Mouse (Mus musculus) layer of hippocampus, adult 9-10 months (tissue): ENCODE measurements around the gene Ank.
"Not testable (repeated sequence)": the region's sequence is repeated elsewhere in the genome, so short reads cannot be mapped to it uniquely, and the experiment has no call there.

ENCODE experiments used
- DNase-seq: peaks from one replicate; pipeline ENCODE4 v3.0.0; 2022; ENCODE audit warnings: low spot score

Gene Ank

DNA sequence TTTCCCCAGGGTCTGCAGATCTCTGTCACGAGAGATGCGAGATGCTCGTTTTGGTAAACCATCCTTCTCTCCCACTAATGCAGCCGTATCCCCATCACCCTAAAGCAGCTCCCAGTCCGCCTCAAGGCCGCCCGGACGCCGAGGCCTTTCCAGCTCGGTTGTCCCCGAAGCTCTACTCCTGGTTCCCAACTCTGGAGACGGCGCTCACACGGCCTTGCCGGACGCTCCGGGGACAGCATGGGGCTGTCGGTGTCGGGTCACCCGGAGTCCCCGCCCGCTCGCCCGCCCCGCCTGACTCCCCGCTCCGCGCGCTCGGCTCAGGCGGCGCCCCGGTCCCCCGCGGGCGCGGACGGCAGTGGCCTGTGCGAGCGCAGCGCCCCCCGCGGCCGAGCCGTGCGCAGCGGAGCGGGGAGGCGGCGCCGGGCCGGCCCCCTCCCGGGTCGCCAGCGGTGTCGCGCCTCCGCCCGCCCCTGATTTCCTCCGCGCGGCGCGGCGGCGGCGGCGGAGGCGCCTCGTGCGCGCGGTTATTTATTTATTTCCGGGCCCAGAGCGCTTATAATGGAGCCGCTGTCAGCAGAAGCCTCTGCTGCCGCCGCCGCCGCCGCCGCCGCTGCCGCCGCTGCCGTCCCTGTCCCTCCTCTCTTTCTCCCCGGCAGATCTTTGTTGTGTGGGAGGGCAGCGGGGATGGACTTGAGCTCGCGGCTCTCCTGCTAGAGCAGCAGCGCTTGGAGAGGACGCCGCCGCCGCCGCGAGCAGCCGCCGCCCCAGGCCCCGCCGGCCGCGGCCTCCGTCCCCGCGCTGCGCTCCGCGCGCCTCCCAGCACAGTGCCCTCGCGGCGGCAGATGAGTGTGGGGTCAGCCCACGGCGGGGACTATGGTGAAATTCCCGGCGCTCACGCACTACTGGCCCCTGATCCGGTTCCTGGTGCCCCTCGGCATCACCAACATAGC lies at the start of gene Ank:
Ank (plus strand) TSS at position 547 of the 950 bp plus-strand sequence.
- no peak for DNase-seq

GRCm38 (mm10) chr15:27418566-27419331 lies 47.7 kb upstream of the Ank start:
- DNase-seq, result no peak

DNA sequence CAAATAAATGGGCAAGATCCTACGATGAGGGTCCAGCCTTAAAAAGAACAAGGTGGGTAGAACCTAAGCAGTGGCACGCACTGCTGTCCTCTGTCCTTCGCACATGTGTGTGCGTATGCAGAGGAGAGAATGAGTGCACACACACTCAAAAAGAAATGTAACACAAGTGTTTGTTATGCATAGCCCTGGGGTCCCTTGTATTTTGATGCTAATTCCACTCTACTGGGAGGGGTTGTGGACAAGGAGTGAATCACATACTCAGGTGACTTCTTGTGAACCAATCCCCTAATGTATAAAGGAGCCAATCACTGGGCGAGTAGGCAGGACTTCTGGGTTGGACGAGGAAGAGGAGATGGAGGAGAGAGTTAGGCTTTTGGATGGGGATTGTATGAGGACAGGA lies 44.9 kb upstream of the Ank start:
- DNase-seq, result no peak

- DNase-seq, result no peak
Observed at GRCm38 (mm10) chr15:27427581-27427980, 38.9 kb upstream of the Ank start.

- no peak for DNase-seq
Observed at GRCm38 (mm10) chr15:27430241-27430640, 36.2 kb upstream of the Ank start.

GRCm38 (mm10) chr15:27432851-27433615 lies 33.4 kb upstream of the Ank start:
- no peak for DNase-seq

DNA sequence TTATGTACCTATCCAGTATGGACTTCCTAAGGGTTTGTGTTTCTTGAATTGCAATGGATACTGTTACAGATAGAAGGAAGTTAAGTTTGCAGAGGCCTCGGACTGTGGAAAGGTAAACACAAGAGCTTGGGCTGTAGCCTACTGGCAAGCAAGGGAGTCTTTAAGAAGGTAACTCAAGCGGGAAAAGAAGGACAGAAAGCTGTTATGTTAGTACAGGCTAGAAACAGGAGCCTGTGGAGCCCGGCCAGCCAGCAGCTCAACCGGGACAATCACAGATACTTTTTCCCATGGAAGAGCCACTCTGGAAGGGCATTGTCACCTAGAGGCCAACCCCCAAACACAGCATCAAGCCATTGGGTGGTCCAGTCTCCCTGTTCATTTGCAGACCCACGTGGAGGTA lies 31.1 kb upstream of the Ank start:
- DNase-seq, result no peak

- DNase-seq, result no peak
Observed at GRCm38 (mm10) chr15:27436194-27436593, 30.3 kb upstream of the Ank start.

DNA sequence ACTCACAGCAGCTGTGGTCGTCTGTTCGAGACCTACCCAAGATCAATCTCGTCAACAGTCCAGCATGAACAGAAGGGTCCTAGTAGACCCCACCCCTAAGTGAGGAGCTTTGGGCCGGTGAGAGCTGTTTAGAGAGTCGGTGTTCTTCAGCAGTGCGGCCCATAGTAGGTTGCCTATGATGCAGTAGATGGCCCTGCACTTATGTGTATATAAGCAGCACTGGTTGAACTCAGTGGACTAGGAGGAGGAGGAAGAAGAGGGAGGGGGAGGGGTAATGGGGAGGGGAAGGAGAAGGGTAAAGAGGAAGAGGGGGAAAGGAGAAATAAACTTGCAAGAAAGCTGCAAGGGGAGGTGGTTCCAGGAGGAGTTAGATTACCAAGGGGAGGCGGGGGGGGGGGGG lies 25.4 kb upstream of the Ank start:
- DNase-seq, result no peak

DNA sequence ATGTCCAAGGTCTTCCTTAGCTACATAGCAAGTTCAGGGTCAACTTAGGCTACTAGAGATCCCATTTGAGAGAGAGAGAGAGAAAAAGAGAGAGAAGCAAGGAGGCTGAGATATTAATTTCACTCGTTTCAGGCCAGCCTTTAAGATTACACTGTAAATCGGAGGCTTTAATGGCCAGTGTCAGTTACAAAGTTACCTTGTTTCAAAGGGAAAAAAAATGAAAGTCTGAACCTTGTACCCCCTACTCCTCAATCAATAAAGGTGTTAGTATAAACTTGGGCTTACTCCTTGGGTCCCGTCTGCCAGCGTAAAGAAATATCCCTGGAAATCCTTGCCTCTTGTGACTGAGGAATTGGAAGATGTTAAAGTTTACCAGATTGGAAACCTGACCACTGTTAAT lies 24.9 kb upstream of the Ank start:
- no peak for DNase-seq

- no peak for DNase-seq
Observed at GRCm38 (mm10) chr15:27441951-27442350, 24.5 kb upstream of the Ank start.

- no peak for DNase-seq
Observed at GRCm38 (mm10) chr15:27444772-27445347, 21.6 kb upstream of the Ank start.

DNA sequence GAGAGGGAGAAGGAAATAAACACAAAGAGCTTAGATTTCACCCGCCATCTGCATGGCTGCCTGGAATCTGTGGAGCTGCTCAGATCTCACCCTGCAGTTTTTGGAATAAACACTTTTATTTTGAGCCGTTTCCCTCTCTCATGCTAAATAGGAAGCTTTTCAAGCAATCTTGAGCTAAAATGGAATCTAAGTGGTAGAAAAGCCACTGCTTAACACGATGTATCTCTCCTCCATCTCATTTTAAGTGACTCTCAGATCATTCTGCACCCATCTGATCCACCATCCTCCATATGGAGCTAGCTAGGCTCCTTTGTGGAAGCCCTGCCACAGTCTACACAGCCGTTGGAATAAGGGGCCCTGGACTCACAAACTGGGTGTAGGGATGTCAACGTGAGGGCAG lies 15.8 kb upstream of the Ank start:
- DNase-seq, result no peak

DNA sequence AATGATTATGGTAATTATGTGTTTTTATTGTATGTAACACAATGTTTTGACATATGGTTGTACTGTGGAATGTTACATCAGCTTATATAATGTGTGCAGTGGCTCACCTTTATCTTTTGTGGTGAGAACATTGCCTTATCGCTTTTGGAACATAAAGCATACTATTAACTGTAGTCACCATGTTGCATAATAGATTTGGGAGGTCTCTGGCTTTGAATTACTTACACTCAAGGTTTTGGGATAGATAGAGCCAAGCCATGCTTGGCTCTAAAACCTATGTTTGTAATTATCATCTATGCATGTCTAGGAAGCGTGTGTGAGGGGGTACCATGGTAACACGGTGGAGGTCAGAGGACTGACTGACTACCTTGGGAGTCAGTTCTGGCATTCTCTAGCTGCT lies 14.7 kb upstream of the Ank start:
- no peak for DNase-seq

GRCm38 (mm10) chr15:27452496-27452895 lies 14.0 kb upstream of the Ank start:
- DNase-seq, result no peak

DNA sequence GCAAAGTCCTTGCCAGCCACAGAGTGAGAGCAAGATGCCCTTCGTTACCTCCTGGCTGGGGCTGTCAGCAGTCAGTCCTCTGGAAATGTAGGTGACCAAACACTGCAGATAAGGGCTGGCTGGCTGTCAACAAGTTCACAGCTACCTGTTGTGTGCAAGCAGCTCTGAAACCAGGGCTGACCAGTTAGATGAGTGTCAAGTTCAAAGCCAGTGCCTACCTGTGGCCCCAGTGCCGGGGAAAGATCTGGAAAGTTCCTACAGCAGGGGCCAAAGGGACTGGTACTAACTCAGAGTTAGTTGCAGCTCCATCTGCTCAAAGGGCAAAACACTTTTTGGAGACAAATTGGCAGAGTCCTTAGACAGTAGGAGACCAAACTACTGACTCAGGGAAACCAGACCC lies 9.5 kb upstream of the Ank start:
- no peak for DNase-seq

DNA sequence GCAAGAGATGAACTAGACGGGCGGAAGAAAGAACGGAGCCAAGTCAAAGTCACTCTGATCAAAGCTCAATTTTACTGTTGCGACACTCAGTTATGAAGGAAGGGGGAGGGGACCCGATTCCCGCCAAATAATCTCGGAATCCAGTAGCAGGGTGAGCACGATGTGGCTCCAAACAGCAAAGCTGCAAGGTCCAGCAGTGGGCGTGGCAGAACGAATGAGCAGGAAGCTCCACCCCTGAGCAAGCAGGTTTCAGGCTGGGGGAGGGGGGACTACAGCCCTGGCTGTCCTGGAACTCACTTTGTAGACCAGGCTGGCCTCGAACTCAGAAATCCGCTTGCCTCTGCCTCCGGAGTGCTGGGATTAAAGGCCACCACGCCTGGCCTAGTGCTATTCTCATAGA lies 6.7 kb upstream of the Ank start:
- DNase-seq, result not testable (repeated sequence)

DNA sequence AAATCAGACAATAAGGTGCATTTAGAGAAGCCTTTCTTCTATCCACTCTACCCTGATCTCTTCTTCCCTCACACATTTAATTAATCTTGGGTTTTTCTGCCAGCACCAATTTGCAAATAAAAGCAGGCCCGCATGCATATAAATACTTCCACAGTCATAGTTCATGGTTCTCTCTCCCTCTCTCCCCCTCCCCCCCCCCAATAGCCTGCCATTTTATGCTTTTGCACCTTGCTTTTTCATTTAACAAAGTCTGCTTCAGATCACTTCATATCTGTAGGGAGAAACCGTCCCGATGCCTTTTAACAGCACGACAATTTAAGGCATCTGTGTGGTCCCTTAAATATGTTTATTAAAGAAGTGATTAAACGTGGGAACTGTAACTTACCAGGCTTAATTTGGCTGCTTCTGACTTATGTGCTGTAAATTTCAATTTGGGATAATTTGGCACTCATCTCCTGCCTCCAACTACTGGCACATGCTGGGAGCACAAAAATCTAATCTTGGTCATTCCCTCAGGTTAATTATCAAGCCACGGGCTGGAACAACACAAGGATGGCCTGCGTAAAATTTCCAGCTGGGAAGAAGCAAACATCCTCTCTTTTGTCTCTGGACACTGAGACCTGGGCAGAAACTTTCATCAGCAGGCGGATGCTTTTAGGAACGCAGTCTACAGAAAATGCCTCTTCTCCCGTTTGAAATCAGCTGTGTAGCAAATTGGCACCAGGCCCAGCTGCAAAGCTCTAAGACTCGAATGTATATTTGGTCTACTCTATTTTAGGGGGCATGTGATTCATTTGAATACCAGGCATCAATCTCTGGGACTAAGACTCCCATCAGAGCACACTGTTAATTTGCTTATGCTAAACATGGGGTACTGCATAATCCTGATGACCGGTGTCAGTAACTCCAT lies 4.9 kb upstream of the Ank start:
- no peak for DNase-seq

- no peak for DNase-seq
Observed at GRCm38 (mm10) chr15:27463876-27464275, 2.6 kb upstream of the Ank start.

- no peak for DNase-seq
Observed at GRCm38 (mm10) chr15:27465391-27466005, 979 bp upstream of the Ank start.

DNA sequence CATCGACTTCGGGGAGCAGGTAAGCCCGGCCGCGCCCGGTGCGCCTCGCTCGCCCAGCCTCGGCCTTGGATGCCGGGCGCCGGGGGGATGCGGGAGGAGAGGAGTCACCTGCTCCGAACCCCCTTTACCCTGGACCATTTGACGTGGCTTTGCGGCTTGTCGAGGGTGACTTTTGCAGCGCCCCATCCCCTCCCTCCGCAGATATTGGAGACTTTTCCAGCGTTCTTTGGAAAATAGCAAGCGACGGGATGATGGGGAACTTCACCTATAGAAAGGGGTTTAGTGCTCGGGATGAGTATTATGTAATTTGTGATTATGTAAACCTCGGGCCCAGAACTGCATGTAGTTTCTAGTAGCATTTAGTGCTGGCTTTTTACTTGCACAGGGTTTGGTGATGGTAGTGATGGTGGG lies 609 bp downstream of the Ank start:
- no peak for DNase-seq
